Mouse (Mus musculus) E14TG2a.4 (cell line): Measurements from ENCODE around the gene Bphl.

Experiments used
- H3K27me3 ChIP-seq: 2 replicates; pipeline ENCODE4 v1.6.1; 2014; ENCODE audit warnings: low read length, control low read depth; ENCODE audit not compliant: insufficient read depth
- H3K36me3 ChIP-seq: 2 replicates; pipeline ENCODE4 v1.6.1; 2014; ENCODE audit warnings: low read length, control low read depth; ENCODE audit not compliant: insufficient read depth
- H3K4me1 ChIP-seq: replicated peaks from 2 replicates; pipeline ENCODE4 v1.6.1; 2014; ENCODE audit warnings: low read depth, low read length, control low read depth
- H3K4me3 ChIP-seq: replicated peaks from 2 replicates; pipeline ENCODE4 v1.5.1; 2014; ENCODE audit warnings: mild to moderate bottlenecking, low read length
- H3K9me3 ChIP-seq: 2 replicates; pipeline ENCODE4 v1.6.1; 2014; ENCODE audit warnings: low read length, control low read depth
- CTCF ChIP-seq: conservative IDR thresholded peaks from 2 replicates; pipeline ENCODE4 v1.5.1; 2014; ENCODE audit warnings: low read length
- NANOG ChIP-seq: IDR thresholded peaks from 2 replicates; pipeline ENCODE4 v1.6.1; 2014; ENCODE audit warnings: borderline replicate concordance, low read length, mixed read lengths
- POU5F1 ChIP-seq: IDR thresholded peaks from 2 replicates; pipeline ENCODE4 v1.6.1; 2014; ENCODE audit warnings: low read length, borderline replicate concordance

Bphl gene

DNA sequence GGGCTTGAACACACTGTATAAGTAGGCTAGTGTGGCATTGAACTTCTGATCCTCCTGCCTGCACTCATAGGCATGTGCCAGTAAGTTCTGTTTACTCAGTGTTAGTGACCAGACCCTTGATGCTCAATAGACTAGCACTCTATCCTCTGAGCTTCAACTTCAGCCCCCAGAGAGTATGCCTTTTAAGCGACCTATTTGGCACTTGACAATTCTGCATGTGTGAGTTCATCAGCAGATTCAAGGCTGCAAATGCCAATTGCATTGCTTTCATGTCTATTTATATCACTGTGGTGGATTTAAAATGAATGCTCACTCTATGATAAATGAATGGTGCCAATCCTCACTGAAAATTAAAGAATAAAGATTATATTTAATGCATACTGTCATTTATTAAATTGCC, 68.0 kb downstream of the Bphl start:
- Histone ChIP-seq H3K27me3 (no peaks in the 10 kb centered on the region), H3K4me3 (no peak overlapping the region), H3K9me3 (no peaks in the 10 kb centered on the region), H3K36me3 (no peaks in the 10 kb centered on the region), H3K4me1 (peaks cover 41% of the 10 kb centered on the region)
- no peak for TF ChIP-seq NANOG
- no peak for TF ChIP-seq POU5F1
- no peak for TF ChIP-seq CTCF

DNA sequence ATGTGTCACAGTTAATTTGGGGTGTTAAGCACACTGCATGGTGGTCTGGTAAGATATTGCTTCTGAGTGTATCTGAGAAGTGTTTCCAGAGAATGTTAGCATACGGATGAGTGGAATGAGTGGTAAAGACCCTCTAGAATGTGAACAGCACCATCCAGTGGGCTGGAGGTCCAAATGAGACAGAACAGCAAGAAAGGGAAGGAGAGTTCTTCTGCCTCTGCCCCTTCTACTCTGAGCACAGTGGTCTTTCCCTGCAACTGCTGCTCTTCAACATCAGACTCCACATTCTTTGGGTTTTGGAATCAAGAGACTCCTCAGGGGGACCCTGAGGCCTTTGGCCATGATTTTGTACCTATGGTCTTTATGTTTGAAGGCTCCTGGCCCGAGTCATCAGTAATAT, 68.9 kb downstream of the Bphl start:
- Histone ChIP-seq H3K36me3 (0 out of 2 replicates have a peak, but pooled peaks cover 3% of the 10 kb centered on the region), H3K4me1 (peaks cover 50% of the 10 kb centered on the region), H3K27me3 (no peaks in the 10 kb centered on the region), H3K4me3 (no peak overlapping the region), H3K9me3 (no peaks in the 10 kb centered on the region)
- TF ChIP-seq CTCF (no peak), POU5F1 (no peak), NANOG (no peak)

DNA sequence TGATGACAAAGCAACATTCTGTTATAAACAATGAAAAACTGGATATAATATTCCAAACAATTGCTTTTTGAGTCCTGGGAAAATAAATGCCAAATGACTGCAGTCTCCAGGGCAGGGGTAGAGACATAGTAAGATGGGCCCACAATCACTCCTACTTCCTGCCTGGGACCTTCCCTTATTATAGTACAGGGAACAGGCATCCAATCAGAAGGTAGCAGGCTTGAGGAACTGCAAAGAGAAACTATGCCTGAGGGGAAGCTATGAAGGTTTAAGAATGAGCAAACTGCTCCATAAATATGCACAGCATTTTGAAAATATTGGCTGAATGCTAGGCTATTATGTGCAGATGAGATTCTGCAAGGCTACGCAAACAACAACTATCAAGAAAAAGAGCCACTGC, 69.6 kb downstream of the Bphl start:
- Histone ChIP-seq H3K27me3 (no peaks in the 10 kb centered on the region), H3K9me3 (no peaks in the 10 kb centered on the region)

DNA sequence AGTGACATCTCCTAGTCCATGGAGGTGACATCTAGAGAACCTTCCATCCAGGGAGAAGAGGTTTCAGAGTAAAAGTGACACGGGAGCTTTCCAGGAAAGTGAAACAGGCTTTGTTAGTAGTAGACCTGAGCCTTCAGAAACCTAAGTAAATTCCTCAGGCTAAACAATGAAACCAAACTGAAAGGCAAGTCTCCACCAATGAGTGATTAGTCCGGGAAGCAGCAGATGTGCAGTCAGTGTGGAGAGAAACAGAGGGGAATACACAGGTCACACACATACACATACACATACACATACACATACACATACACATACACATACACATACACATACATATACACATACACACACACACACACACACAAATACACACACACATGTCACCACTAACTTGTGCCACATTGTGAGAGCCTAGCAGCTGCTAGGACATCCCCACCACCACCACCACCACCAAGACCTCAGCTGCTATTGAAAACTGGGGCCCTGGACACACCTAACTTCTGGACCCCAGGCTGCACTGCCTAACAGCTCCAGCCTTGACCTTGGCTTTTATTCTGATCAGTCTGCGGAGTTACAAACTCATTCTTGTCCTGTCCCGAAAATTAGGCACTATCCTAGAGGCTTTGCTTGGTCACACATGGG, 71.8 kb downstream of the Bphl start:
- Histone ChIP-seq H3K27me3 (no peaks in the 10 kb centered on the region), H3K4me3 (peak overlapping the region; percentile 35), H3K36me3 (peaks cover 16% of the 10 kb centered on the region), H3K9me3 (no peaks in the 10 kb centered on the region), H3K4me1 (peaks cover 71% of the 10 kb centered on the region)
- TF ChIP-seq CTCF (no peak), NANOG (no peak), POU5F1 (no peak)

More for the DNA sequence above, 69.6 kb downstream of the Bphl start:
- Histone ChIP-seq H3K36me3 (0 out of 2 replicates have a peak, but pooled peaks cover 4% of the 10 kb centered on the region), H3K4me1 (peaks cover 57% of the 10 kb centered on the region), H3K4me3 (no peak overlapping the region)
- TF ChIP-seq NANOG (no peak), CTCF (no peak), POU5F1 (no peak)

DNA sequence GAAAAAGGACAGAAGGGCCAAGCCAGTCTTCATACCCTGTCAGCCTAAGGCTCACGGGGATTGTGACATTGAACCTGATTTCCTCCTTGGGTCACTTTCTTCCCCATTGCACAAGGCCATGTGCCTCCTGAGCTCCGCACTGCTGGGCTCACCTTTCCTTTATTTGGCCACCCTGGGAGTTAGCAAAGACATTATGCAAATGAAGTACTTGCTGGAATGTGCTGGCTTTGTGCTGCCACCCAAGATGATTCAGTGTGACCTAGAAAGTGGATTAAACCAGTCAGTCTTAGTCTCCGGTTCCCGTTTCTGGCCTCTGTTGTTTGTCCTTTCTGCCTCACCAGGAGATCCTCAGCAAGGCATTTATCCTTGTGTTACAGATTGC, 72.3 kb downstream of the Bphl start:
- H3K9me3 ChIP-seq = no peaks in the 10 kb centered on the region
- H3K4me3 ChIP-seq = peak overlapping the region; percentile 35
- H3K36me3 ChIP-seq = peaks cover 21% of the 10 kb centered on the region
- peaks cover 76% of the 10 kb centered on the region for H3K4me1 ChIP-seq
- no peaks in the 10 kb centered on the region for H3K27me3 ChIP-seq
- TF ChIP-seq NANOG (peak; percentile 90), CTCF (no peak), POU5F1 (peak; percentile 90)

DNA sequence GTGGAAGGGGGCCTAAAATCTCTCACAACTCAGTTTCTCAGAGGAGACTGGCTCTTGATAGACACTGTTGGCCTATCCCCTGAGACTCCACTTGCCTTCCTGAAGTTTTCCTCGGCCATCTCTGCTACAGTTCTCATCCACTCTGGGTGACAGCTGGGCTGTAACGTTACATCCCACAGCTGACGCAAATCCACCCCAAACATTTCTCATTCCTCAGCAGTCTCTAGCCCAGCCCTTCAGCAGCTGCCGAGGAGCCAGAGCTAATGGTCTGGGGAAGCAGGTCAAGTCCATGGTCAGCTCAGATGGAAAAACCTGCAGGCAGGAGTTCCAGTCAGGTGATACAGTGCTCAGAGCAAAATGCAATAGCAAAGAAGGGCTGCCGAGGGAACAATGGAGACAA, 73.6 kb downstream of the Bphl start:
- Histone ChIP-seq H3K4me3 (0 out of 2 replicates have a peak overlapping the region, but pooled peaks have one; percentile 27), H3K4me1 (peaks cover 88% of the 10 kb centered on the region), H3K27me3 (no peaks in the 10 kb centered on the region), H3K9me3 (no peaks in the 10 kb centered on the region), H3K36me3 (peaks cover 33% of the 10 kb centered on the region)
- TF ChIP-seq POU5F1 (no peak), CTCF (no peak), NANOG (no peak)

DNA sequence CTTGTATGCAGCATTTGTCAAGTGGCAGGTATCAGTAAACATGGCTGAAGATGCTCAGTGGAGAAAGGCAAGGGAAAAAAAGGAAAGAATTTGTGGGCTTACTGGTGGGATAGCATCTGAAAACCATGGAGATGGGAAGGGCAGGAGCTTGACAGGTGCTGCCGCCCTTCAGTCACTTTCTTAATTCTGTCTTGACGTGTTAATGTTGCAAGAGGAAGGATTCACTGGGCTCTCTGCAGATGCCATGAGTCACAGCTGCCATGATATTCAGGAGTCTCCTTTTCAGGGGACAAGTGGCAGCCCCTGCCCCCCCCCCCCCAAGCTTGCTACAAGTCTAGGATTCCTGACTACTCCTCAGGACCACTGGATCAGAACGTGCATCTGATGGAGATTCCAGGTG, 74.5 kb downstream of the Bphl start:
- no peak for TF ChIP-seq NANOG
- TF ChIP-seq CTCF = no peak
- no peak for TF ChIP-seq POU5F1
- peaks cover 86% of the 10 kb centered on the region for H3K4me1 ChIP-seq
- no peak overlapping the region for H3K4me3 ChIP-seq
- no peaks in the 10 kb centered on the region for H3K9me3 ChIP-seq
- H3K36me3 ChIP-seq = peaks cover 41% of the 10 kb centered on the region
- H3K27me3 ChIP-seq = no peaks in the 10 kb centered on the region

DNA sequence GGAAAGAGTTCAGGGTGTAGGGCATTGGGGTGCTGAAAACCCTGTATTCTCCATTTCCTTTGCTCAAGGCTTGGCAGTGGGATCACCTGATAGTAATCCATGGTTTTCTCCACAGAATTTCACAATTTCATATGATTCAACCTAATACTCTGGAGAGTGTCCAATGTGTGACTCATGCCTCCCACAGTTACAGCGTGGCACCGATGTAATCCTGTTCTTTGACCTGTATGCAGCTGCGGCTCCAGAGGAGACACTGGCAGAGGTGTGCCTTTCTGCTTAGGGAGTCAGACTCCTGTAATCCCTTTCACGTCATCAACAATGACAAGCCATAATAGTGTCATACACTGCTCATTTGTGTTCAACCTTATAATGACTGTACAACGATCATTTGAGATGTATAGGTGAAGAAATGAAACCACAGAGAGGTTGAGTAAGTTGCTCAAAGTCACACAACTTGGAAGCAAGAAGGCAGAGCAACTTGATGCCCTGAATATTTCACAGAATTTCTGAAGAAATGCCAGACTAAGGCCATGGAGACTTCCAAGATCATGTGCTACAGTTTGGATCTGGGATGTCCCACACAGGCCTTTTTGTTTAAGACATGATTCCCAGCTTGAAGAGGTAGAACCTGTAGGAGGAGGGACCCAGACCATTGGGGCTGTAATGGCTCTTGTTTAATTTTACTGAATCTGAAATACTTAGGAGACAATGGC, 75.1 kb downstream of the Bphl start:
- Histone ChIP-seq H3K36me3 (peaks cover 41% of the 10 kb centered on the region), H3K4me1 (peaks cover 81% of the 10 kb centered on the region), H3K27me3 (no peaks in the 10 kb centered on the region), H3K9me3 (no peaks in the 10 kb centered on the region), H3K4me3 (no peak overlapping the region)
- no peak for TF ChIP-seq CTCF
- TF ChIP-seq NANOG = no peak
- TF ChIP-seq POU5F1 = no peak

DNA sequence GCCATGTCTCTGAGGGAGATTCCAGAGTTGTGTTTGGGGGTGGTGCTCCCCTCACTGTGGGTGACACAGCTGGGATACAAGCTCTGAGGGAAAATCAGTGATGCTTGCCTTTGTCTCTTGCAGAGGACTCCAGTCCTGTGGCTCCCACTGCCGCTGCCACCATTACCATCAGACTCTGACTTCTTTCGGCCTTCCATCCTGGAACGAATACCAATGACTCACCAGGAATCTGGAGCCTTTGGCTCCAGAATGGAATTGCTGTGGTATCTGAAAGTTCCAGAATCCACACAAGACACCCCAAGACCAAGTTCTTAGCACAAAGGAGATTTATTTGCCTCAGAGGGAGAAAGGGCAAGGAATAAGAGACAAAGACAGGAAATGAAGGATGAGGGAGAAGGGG, 75.7 kb downstream of the Bphl start:
- Histone ChIP-seq H3K4me3 (no peak overlapping the region), H3K36me3 (peaks cover 41% of the 10 kb centered on the region), H3K27me3 (no peaks in the 10 kb centered on the region), H3K9me3 (no peaks in the 10 kb centered on the region), H3K4me1 (peaks cover 76% of the 10 kb centered on the region)
- TF ChIP-seq POU5F1 = no peak
- TF ChIP-seq NANOG = no peak
- TF ChIP-seq CTCF = no peak
